Comparison of ENCODE assay signal across 8 mouse cellular contexts in the genomic region with DNA sequence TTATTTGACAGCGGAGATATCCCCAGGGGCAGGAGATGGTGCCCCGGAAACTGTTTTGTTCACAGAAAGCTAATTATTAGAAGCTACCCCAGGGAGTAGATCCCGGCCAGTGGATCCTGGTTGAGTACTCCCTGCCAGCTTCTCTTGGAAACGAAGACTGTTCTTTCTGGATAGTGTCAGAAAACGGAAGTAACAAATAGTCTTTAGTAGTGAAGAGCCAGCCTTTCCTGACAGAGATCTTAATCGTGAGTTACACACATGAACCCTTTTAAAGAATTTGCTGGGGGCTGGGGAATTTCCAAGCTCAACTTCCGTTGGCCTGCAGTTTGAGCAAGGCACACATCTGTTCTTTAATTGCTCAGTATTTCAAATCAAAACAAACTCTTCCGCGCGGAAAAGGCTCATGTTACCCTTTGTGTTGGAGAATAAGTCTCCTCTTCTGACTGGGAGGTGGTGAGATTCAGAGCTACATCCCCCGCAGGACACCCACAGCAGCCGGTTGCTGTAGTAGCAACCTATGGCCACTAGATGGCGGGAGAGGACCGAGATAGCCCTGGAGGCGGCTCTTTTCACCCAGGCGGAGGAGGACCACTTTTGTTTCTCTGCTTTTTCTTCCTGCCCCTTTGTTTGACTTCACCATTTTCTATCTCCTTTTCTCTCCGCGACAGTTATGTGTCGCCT.
DNase-seq lines count a peak whose midpoint lies in the region; ATAC-seq lines count a peak whose summit lies in the region.

No protein-coding gene starts in this region.

- peaks cover 14% of the 10 kb centered on the region for H3K27me3 ChIP-seq in megakaryocyte, embryonic 14.5 days (replicated peaks)

- H3K9me3 ChIP-seq in megakaryocyte, embryonic 14.5 days: no peaks in the 10 kb centered on the region

- peak; percentile 78 to 93 for DNase-seq in adrenal gland, adult (ENCODE audit: inconsistent age in 2 of 2, low spot score in 1 of 2)
- DNase-seq in embryo, embryonic 10 days (ENCODE audit: low spot score): peak; percentile 85
- DNase-seq in gastrocnemius, postnatal 14 days: peak; percentile 77
- DNase-seq in left cerebral cortex, adult 9 months (ENCODE audit: low spot score in 2 of 2): peak; percentile 38 to 88
- peak; percentile 84 to 89 for DNase-seq in right cerebral cortex, adult 2 months (ENCODE audit: low spot score in 2 of 2)
- DNase-seq in urinary bladder, postnatal 10 days (ENCODE audit: low spot score): peak; percentile 30

- H3K36me3 ChIP-seq in megakaryocyte, embryonic 14.5 days (replicated peaks; ENCODE audit: low read length): no peaks in the 10 kb centered on the region

- peak overlapping the region; percentile 90 for H3K4me3 ChIP-seq in megakaryocyte, embryonic 14.5 days (replicated peaks)

- intact Hi-C loops in gastrocnemius, postnatal 14 days (cut with DNase I; ENCODE audit: low total_unique reads): loop anchor here (10.0 kb wide), 1 partner anchor 417 kb away; no protein-coding TSS in a partner anchor

- peak; percentile 91 for ATAC-seq in inflammation-experienced regulatory T-cells, adult 6 months

- H3K4me1 ChIP-seq in megakaryocyte, embryonic 14.5 days: peaks cover 16% of the 10 kb centered on the region

Comparison
In these comparisons a context has a peak if more than half of its experiments do, and no peak if none do; other contexts are left out.
1. Peak in every context shown above with its lines: DNase-seq, ATAC-seq and H3K4me3 ChIP-seq.
2. DNase-seq: peak in every context shown above with its lines; median percentile 86 in right cerebral cortex, adult 2 months; 86 in adrenal gland, adult; 85 in embryo, embryonic 10 days; 77 in gastrocnemius, postnatal 14 days; 63 in left cerebral cortex, adult 9 months; 30 in urinary bladder, postnatal 10 days.